12 mouse cellular contexts compared by ENCODE assay signal in the genomic region with DNA sequence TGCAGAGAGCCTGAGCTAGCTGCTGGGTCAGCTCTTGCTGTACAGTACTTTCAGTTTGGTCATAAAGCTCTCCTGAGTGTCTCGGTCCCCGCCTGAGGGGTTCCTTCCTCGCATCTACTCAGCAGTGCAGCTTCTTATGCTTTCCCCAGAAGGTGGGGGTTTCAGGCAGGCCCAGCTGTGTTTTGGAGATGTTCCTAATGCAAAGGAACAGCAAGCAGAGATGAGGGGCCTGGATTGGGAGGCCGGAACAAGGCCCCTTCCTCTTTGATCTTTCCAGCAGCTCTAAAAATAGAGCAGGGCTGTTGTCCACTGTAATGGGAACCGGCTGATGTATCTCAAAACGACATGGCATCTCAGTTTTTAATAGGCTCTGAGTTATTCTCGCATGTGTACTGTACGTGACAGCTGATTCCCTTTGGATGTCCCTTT.
DNase-seq lines count a peak whose midpoint lies in the region; ATAC-seq lines count a peak whose summit lies in the region.
"Had no signal": no experiment of that assay in that cellular context is flagged by ENCODE, and none has a peak within 500 bp of the region (broad histone marks: within the 10 kb centered on the region; RNA-seq: fewer than 3 reads in every experiment).

No protein-coding gene starts in this region.

- no peak for ATAC-seq in forebrain, embryonic 16.5 days
- peak; percentile 72 for ATAC-seq in kidney, embryonic 15.5 days (replicated peaks; ENCODE audit: low FRiP score)
- no peak for ATAC-seq in embryonic facial prominence, embryonic 12.5 days (ENCODE audit: insufficient number of reproducible peaks, insufficient read depth, low FRiP score, low TSS enrichment)

- H3K9me3 ChIP-seq in forebrain, embryonic 10.5 days = no peaks in the 10 kb centered on the region
- H3K9me3 ChIP-seq in forebrain, embryonic 16.5 days (ENCODE audit: control insufficient read depth, low read length) = no peaks in the 10 kb centered on the region
- H3K9me3 ChIP-seq in kidney, embryonic 15.5 days (replicated peaks) = no peaks in the 10 kb centered on the region
- H3K9me3 ChIP-seq in embryonic facial prominence, embryonic 12.5 days = no peaks in the 10 kb centered on the region
- H3K9me3 ChIP-seq: megakaryocyte, embryonic 14.5 days had no signal

- no peak for DNase-seq in forebrain, embryonic 10.5 days (ENCODE audit: extremely low spot score, low spot score)
- no peak for DNase-seq in kidney, postnatal 36 days
- DNase-seq in mesoderm, embryonic 11.5 days (ENCODE audit: low read depth, low spot score) = peak; percentile 28
- no peak for DNase-seq in T-cell, adult 2 months (ENCODE audit: low spot score)
- no peak for DNase-seq in left cerebral cortex, postnatal 4 days
- DNase-seq: cerebellum, postnatal 36 days; right cerebral cortex, adult 18-20 months; thymus, adult 2 months had no signal

- H3K36me3 ChIP-seq in forebrain, embryonic 10.5 days (replicated peaks) = no peaks in the 10 kb centered on the region
- no peaks in the 10 kb centered on the region for H3K36me3 ChIP-seq in forebrain, embryonic 16.5 days (ENCODE audit: control insufficient read depth, insufficient read depth)
- H3K36me3 ChIP-seq in kidney, embryonic 15.5 days = no peaks in the 10 kb centered on the region
- no peaks in the 10 kb centered on the region for H3K36me3 ChIP-seq in embryonic facial prominence, embryonic 12.5 days

- peaks cover 50% of the 10 kb centered on the region for H3K4me1 ChIP-seq in forebrain, embryonic 10.5 days
- H3K4me1 ChIP-seq in forebrain, embryonic 16.5 days (replicated peaks; ENCODE audit: control insufficient read depth, insufficient read depth, low read length) = peaks cover 5% of the 10 kb centered on the region
- peaks cover 33% of the 10 kb centered on the region for H3K4me1 ChIP-seq in kidney, embryonic 15.5 days
- H3K4me1 ChIP-seq in embryonic facial prominence, embryonic 12.5 days = peaks cover 37% of the 10 kb centered on the region

- no peaks in the 10 kb centered on the region for H3K27me3 ChIP-seq in forebrain, embryonic 10.5 days (ENCODE audit: poor library complexity, severe bottlenecking)
- H3K27me3 ChIP-seq in forebrain, embryonic 16.5 days (replicated peaks; ENCODE audit: control insufficient read depth, insufficient read depth, low read length) = no peaks in the 10 kb centered on the region
- H3K27me3 ChIP-seq in kidney, embryonic 15.5 days = no peaks in the 10 kb centered on the region
- no peaks in the 10 kb centered on the region for H3K27me3 ChIP-seq in embryonic facial prominence, embryonic 12.5 days
- H3K27me3 ChIP-seq: megakaryocyte, embryonic 14.5 days had no signal

- H3K4me2 ChIP-seq in forebrain, embryonic 16.5 days (ENCODE audit: low read length) = no peak overlapping the region
- peak overlapping the region; percentile 9; the same call in 1 of the 2 replicates for H3K4me2 ChIP-seq in kidney, embryonic 15.5 days
- peak overlapping the region; percentile 12; the same call in 1 of the 2 replicates for H3K4me2 ChIP-seq in embryonic facial prominence, embryonic 12.5 days (replicated peaks)

- intact Hi-C loops in left cerebral cortex, postnatal 4 days (cut with DNase I) = no loop called here

- H3K4me3 ChIP-seq in forebrain, embryonic 10.5 days = no peak overlapping the region
- H3K4me3 ChIP-seq in forebrain, embryonic 16.5 days (replicated peaks; ENCODE audit: low read length) = no peak overlapping the region
- H3K4me3 ChIP-seq in kidney, embryonic 15.5 days (replicated peaks) = no peak overlapping the region
- no peak overlapping the region for H3K4me3 ChIP-seq in embryonic facial prominence, embryonic 12.5 days
- H3K4me3 ChIP-seq: megakaryocyte, embryonic 14.5 days had no signal

- no peak overlapping the region for H3K9ac ChIP-seq in forebrain, embryonic 16.5 days (replicated peaks; ENCODE audit: low read depth, low read length)
- no peak overlapping the region for H3K9ac ChIP-seq in kidney, embryonic 15.5 days
- H3K9ac ChIP-seq in embryonic facial prominence, embryonic 12.5 days = no peak overlapping the region

- WGBS in forebrain, embryonic 10.5 days = 70% methylated on average over 8 of the region's 8 CpGs
- 60% methylated on average over 8 of the region's 8 CpGs for WGBS in forebrain, embryonic 16.5 days
- WGBS in kidney, embryonic 15.5 days = 15% methylated on average over 8 of the region's 8 CpGs
- WGBS in embryonic facial prominence, embryonic 12.5 days = 29% methylated on average over 8 of the region's 8 CpGs

- H3K27ac ChIP-seq in forebrain, embryonic 10.5 days = peak overlapping the region; percentile 67; the same call in 1 of the 2 replicates
- H3K27ac ChIP-seq in forebrain, embryonic 16.5 days (ENCODE audit: low read length) = no peak overlapping the region
- peak overlapping the region; percentile 75 for H3K27ac ChIP-seq in kidney, embryonic 15.5 days
- peak overlapping the region; percentile 64; the same call in 1 of the 2 replicates for H3K27ac ChIP-seq in embryonic facial prominence, embryonic 12.5 days
